Mouse (Mus musculus) ZHBTc4 (cell line): ENCODE results near the gene Atp13a1.

ENCODE experiments used
- DNase-seq: peaks from one replicate; pipeline ENCODE4 v3.0.0-alpha.2; 2011; ENCODE audit warnings: low read depth, low spot score

Gene Atp13a1

GRCm38 (mm10) chr8:69799946-69800345 lies 9.0 kb downstream of the Atp13a1 start:
- DNase-seq = no peak

- DNase-seq = no peak
These were observed 10.8 kb downstream of the Atp13a1 start for GRCm38 (mm10) chr8:69801796-69802195.

- DNase-seq = no peak
These were observed 11.3 kb downstream of the Atp13a1 start for GRCm38 (mm10) chr8:69802216-69802615.

- DNase-seq = no peak
These were observed 12.4 kb downstream of the Atp13a1 start for GRCm38 (mm10) chr8:69803366-69803765.

GRCm38 (mm10) chr8:69804537-69804936 lies 13.6 kb downstream of the Atp13a1 start:
- DNase-seq = no peak

GRCm38 (mm10) chr8:69805086-69805485 lies 14.1 kb downstream of the Atp13a1 start:
- DNase-seq = no peak

GRCm38 (mm10) chr8:69805491-69805890 lies 14.5 kb downstream of the Atp13a1 start:
- DNase-seq = no peak

- DNase-seq = no peak
These were observed 16.3 kb downstream of the Atp13a1 start for GRCm38 (mm10) chr8:69807236-69807635.

- DNase-seq = peak; percentile 82
These were observed 17.3 kb downstream of the Atp13a1 start, which contains the start of gene Gmip for GRCm38 (mm10) chr8:69808094-69808863. Gene Gmip (plus strand): TSS chr8:69808679.

- peak; percentile 29 for DNase-seq
These were observed 18.0 kb downstream of the Atp13a1 start for GRCm38 (mm10) chr8:69808864-69809403.

- DNase-seq = no peak
These were observed 18.9 kb downstream of the Atp13a1 start for GRCm38 (mm10) chr8:69809820-69810219.

GRCm38 (mm10) chr8:69814881-69815280 lies 23.9 kb downstream of the Atp13a1 start:
- peak; percentile 73 for DNase-seq

- DNase-seq = no peak
These were observed 24.4 kb downstream of the Atp13a1 start for GRCm38 (mm10) chr8:69815396-69815795.

GRCm38 (mm10) chr8:69820466-69820865 lies 29.5 kb downstream of the Atp13a1 start:
- DNase-seq = no peak

- DNase-seq = peak; percentile 53
These were observed 31.0 kb downstream of the Atp13a1 start for GRCm38 (mm10) chr8:69821971-69822385.

- DNase-seq = peak; percentile 80
These were observed 31.6 kb downstream of the Atp13a1 start, which contains the start of gene Lpar2 for GRCm38 (mm10) chr8:69822386-69823191. Gene Lpar2 (plus strand): TSS chr8:69822429.

- DNase-seq = peak; percentile 33
These were observed 35.4 kb downstream of the Atp13a1 start for GRCm38 (mm10) chr8:69826371-69826770.

GRCm38 (mm10) chr8:69832298-69832853 lies 41.4 kb downstream of the Atp13a1 start, which contains the start of gene Pbx4:
Gene Pbx4 (plus strand): TSS chr8:69832491.
- DNase-seq = peak; percentile 98

- DNase-seq = peak; percentile 44
These were observed 46.2 kb downstream of the Atp13a1 start for GRCm38 (mm10) chr8:69837057-69837682.

- DNase-seq = peak; percentile 59
These were observed 56.5 kb downstream of the Atp13a1 start for GRCm38 (mm10) chr8:69847167-69848065.
